Mouse (Mus musculus) inflammation-experienced regulatory T-cells (primary cell): Measurements from ENCODE around the gene Bsn. TPM values are rescaled to one million over a fixed set of nuclear protein-coding genes. Genes with fewer than 3 reads are reported as not detected.

Experiments
- polyA plus RNA-seq, 2 experiments: library from polyadenylated mRNA; unstranded; fragments of 100-300 nt; shearing (Covaris generic); gene quantifications; one replicate each; pipeline ENCODE4 v1.2.1; 2017

Bsn gene
- polyA plus RNA-seq = under 1 TPM; 0.51 to 0.62 TPM

DNA sequence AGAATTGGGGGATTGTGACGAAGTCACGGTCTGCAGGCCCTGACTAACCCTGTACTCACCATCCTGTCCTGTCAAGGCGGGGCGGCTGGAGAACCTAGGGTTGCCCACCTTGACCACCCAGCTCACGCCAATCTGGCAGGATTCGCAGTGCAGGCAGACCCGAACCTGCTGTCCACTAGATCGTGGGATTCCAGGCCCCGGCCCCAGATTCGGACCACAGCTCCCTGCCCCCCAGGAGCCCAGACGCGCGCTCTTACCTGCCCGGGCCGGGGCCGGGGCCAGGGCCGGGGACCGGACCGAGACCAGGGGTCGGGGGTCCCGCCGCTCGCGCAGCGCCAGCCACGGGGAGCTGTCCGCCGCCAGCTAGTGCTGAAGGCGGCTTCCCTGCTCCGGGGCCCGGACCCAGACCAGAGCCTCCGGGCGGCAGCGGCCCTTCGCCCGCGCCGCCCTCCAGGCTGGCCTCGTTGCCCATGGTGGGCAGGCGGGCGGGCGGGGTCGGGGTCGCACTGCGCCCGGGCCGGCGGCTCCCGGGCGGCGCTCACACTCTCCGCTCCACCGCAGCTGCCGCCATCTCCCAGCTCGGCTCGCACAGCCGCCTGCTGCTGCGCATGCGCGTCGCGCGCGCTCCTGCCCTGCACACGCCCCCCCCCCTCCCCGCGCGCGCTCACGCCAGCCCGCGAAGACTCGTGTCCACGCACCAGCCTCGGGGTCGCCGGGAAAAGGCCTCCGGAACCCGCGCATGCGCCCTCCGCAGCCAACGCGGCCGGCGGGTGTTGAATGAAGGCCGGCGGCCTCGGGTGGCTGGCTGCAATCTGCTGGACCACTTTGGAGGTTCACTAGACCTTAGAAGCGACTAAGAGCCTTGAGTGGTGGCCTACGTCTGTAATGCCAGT, at the start of gene Bsn:
Bsn (minus strand) TSS at position 598 of the 893 bp plus-strand sequence.

DNA sequence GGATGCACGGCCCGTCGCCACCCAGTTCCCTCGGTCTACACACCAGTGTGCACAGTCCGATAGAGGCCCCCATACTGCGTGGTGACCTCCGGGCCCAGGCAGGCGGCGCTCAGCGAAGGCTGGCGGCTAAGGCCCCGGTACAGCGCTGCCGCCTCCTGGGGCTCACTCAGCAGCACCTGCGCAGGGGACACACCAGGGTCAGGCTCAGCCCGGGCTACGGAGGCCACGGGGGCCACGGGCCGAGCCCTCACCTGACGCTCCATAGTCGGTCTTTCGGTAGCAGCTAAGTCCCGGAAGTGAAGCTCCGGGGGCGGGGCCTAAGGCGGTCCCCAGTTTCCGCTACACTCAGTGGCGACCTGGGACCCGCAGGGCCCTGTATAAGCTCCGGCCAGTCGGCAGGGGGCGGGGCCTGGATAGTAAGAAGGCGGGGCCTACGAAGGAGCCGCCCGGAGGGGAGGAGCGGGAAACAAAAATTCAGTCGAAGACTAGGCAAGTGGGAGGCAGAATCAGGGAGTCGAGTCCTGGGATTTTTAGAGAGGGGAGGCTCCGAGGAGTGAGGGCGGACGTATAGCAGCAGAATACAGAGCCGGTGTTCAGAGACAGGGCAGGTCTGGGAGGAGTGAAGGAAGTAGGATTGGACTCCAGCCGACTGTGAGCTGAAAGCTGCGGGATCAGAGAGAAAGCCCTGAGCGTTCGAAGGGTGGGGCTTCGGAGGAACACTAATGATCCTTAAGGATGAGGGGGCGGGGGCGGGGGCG, 95.8 kb downstream of the Bsn start, which contains the start of gene Apeh:
Apeh (minus strand) TSS at position 423 of the 758 bp plus-strand sequence.

DNA sequence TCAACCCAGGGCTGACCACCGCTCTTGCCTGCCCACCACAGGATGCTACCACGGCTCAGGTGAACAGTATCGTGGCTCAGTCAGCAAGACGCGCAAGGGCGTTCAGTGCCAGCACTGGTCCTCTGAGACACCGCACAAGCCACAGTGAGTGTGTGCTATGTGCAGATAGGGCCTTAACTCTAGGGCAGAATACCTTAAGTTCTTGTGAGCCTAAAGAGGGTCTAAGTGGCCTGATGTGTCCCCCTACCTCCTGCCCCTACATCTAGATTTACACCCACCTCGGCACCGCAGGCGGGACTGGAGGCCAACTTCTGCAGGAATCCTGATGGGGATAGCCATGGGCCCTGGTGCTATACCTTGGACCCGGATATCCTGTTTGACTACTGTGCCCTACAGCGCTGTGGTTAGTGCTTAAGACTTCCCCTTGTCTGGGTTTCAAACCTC, 107.2 kb downstream of the Bsn start, which contains the start of gene Rnf123:
Rnf123 (minus strand) TSS at position 359 of the 444 bp plus-strand sequence.

DNA sequence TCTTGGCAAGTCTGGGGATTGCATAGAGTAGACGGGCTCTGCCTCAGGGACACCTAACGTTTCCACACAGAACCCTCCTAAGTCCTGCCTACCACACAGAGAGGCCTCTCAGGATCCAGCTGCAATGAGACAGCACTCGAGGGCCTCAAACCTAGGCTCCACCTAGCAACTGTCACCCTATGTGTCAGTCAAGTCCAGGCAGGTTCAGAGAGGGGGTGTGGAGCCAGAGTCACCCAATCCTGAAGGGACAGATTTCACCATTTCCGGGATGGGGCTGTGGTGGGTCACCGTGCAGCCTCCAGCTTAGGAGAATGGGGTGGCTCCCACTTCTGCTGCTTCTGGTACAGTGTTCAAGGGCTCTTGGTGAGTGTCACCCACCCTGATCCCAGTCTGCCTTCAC, 110.0 kb downstream of the Bsn start, which contains the start of gene Mst1:
Mst1 (plus strand) TSS at position 269 of the 400 bp plus-strand sequence.

DNA sequence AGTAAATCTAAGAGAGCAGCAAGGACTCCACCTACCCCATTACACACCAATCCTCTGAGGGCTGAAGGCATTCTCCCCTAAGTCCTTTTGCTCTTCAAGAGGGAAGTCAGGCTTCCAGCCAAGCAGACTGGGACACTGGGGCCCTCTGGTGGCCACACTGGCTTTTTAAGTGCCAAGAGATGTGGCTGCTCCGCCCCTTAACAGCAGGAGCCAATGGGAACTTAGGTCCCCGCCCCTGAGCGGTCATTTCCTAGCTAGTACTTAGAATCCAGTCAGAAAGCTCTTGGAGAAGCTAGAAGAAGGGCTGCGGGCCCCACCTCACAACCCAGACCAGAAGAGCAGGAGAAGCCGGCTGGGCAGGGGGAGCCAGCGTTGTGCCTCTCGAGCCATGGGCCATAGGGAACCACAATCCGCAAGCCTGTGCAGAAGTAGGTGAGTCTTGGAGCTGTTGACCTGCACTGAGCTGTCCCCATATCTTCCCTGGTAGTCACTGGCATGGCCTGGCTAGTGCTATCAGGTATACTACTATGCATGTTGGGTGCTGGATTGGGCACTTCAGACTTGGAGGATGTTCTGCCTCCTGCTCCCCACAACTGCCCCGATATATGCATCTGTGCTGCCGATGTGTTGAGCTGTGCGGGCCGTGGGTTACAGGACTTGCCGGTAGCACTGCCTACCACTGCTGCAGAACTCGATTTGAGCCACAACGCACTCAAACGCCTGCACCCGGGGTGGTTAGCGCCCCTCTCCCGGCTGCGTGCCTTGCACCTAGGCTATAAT, 137.1 kb downstream of the Bsn start, which contains the start of gene Amigo3:
Amigo3 (plus strand) TSS at position 275 of the 780 bp plus-strand sequence.

DNA sequence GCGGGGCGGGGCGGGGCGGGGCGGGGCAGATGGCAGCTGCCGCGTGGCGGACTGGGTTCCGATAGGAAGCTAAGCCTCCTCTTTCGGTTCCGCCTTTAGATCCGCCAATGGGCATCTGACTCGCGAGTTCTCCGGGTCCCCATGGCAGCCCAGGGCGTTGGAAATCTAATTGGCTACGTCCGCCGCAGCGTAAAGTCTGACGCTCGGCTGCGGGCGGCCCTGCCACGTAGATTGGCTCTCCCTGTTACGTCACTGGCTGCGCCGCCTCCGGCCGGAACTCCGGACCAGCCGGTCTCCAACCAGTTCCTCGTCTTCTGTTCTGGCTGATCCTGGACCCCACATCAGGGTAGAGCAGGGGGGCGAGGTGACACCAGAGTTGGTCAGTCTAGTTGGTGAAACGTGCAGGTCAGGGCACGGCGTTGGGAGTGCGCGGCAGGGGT, 141.1 kb downstream of the Bsn start, which contains the start of gene Gmppb:
Gmppb (plus strand) TSS at position 227 of the 440 bp plus-strand sequence.

Other genes with a start within 250 kb of the Bsn start
- 1 to 10 TPM; 3.8 to 8.5 TPM for gene Traip, start 240.2 kb downstream of the Bsn start, polyA plus RNA-seq
- 100 to 1,000 TPM; 252 to 291 TPM for gene Uba7, start 214.9 kb downstream of the Bsn start, polyA plus RNA-seq
- under 1 TPM in 1 of 2 experiments, not detected in 1; 0.14 TPM for gene Gm20661, start 207.3 kb downstream of the Bsn start, polyA plus RNA-seq
- 1 to 10 TPM in 1 of 2 experiments, under 1 TPM in 1; 0.25 to 1.5 TPM for gene Inka1, start 204.5 kb downstream of the Bsn start, polyA plus RNA-seq
- under 1 TPM; 0.06 to 0.82 TPM for gene Cdhr4, start 197.9 kb downstream of the Bsn start, polyA plus RNA-seq
- gene Gm20662, start 194.0 kb downstream of the Bsn start, polyA plus RNA-seq = not detected
- gene Ip6k1, start 187.9 kb downstream of the Bsn start, polyA plus RNA-seq = 100 to 1,000 TPM; 118 to 147 TPM
- 10 to 100 TPM; 28.8 to 32.0 TPM for gene Gmppb, start 141.1 kb downstream of the Bsn start, polyA plus RNA-seq
- 1 to 10 TPM in 1 of 2 experiments, under 1 TPM in 1; 0.91 to 3.9 TPM for gene Amigo3, start 137.2 kb downstream of the Bsn start, polyA plus RNA-seq
- gene Mst1, start 109.9 kb downstream of the Bsn start, polyA plus RNA-seq = 1 to 10 TPM; 2.0 to 3.1 TPM
- 100 to 1,000 TPM; 114 to 160 TPM for gene Rnf123, start 107.0 kb downstream of the Bsn start, polyA plus RNA-seq
- 100 to 1,000 TPM; 122 to 135 TPM for gene Apeh, start 95.8 kb downstream of the Bsn start, polyA plus RNA-seq
- gene Dag1, start 73.6 kb upstream of the Bsn start, polyA plus RNA-seq = 10 to 100 TPM; 12.6 to 15.8 TPM
- 1 to 10 TPM; 1.3 to 3.2 TPM for gene Nicn1, start 100.0 kb upstream of the Bsn start, polyA plus RNA-seq
- gene Amt, start 106.5 kb upstream of the Bsn start, polyA plus RNA-seq = under 1 TPM; 0.47 to 0.89 TPM
- gene Rhoa, start 115.7 kb upstream of the Bsn start, polyA plus RNA-seq = 100 to 1,000 TPM; 352 to 371 TPM
- gene Tcta, start 115.8 kb upstream of the Bsn start, polyA plus RNA-seq = 10 to 100 TPM; 13.0 to 15.4 TPM
- gene Gpx1, start 148.5 kb upstream of the Bsn start, polyA plus RNA-seq = 100 to 1,000 TPM; 526 to 558 TPM
- 100 to 1,000 TPM; 146 to 173 TPM for gene Usp4, start 157.5 kb upstream of the Bsn start, polyA plus RNA-seq
- 1 to 10 TPM; 2.6 to 3.9 TPM for gene 1700102P08Rik, start 202.4 kb upstream of the Bsn start, polyA plus RNA-seq
- gene Ccdc36, start 238.1 kb upstream of the Bsn start, polyA plus RNA-seq = 1 to 10 TPM in 1 of 2 experiments, not detected in 1; 1.8 TPM
- not detected for gene BC048562, start 246.1 kb upstream of the Bsn start, polyA plus RNA-seq